Mouse (Mus musculus): ENCODE data around the gene Gas2l1.

GRCm38 (mm10) chr11:5035421-5035820 is 29.7 kb downstream of the Gas2l1 start:
- TF ChIP-seq ZNF384 (IDR thresholded peaks at IDR 0.05; ENCODE audit: low read depth, low read length), result no peak
- no peak for TF ChIP-seq HCFC1 (IDR thresholded peaks at IDR 0.05; ENCODE audit: borderline replicate concordance, insufficient read depth, low read length)

Data from ES-E14 (cell line).